Mouse (Mus musculus): ENCODE results near the gene Dnajc22.
A peak's percentile ranks its signal among the peaks of the same experiment; 100 is the strongest.

The Dnajc22 gene

DNA sequence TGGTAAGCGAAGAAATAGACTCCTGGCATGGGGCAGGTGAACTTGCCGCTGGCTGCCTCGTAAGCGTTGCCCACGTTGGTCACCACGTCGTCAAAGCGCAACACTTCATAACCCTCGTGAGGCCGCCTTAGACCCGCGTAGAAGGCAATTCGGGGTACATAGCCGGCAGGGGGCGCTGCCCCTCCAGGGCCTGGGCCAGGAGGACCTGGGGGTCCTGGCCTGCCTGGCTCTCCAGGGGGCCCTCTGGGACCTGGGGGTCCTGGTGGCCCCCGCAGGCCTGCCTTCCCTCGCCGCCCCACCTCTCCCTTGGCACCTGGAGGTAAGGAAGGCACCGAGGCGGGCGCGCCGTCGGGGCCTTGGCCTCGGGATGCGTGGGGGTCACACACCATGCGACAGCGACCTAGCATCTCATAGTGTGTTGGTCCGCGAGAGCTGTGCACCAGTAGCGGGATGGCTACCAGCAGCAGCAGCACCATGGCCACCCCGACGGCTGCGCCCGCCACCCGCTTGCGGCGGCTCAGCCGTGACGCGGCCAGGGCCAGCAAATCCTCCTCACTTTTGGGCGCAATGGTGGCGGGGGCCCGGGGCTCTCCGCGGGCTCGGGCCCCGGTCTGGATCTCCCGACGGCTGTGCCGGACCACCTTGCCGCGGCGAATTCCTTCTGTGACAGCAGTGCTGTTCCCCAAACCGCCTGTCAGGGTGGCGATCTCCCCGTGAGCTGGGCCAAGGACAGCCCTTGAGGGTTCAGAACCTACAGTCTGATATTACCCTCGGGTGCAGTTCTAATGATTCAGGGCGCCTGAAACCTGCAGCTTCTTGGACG lies 5.5 kb upstream of the Dnajc22 start, which contains the start of gene C1ql4:
C1ql4 (minus strand) TSS at position 565 of the 823 bp plus-strand sequence.
- no peak for DNase-seq (ENCODE audit: inconsistent ontology term)

- peak; percentile 85 for DNase-seq (ENCODE audit: inconsistent ontology term)
Measured at GRCm38 (mm10) chr15:99088292-99088691, 4.7 kb upstream of the Dnajc22 start.

- no peak for DNase-seq (ENCODE audit: inconsistent ontology term)
Measured at GRCm38 (mm10) chr15:99089069-99089468, 3.9 kb upstream of the Dnajc22 start.

DNA sequence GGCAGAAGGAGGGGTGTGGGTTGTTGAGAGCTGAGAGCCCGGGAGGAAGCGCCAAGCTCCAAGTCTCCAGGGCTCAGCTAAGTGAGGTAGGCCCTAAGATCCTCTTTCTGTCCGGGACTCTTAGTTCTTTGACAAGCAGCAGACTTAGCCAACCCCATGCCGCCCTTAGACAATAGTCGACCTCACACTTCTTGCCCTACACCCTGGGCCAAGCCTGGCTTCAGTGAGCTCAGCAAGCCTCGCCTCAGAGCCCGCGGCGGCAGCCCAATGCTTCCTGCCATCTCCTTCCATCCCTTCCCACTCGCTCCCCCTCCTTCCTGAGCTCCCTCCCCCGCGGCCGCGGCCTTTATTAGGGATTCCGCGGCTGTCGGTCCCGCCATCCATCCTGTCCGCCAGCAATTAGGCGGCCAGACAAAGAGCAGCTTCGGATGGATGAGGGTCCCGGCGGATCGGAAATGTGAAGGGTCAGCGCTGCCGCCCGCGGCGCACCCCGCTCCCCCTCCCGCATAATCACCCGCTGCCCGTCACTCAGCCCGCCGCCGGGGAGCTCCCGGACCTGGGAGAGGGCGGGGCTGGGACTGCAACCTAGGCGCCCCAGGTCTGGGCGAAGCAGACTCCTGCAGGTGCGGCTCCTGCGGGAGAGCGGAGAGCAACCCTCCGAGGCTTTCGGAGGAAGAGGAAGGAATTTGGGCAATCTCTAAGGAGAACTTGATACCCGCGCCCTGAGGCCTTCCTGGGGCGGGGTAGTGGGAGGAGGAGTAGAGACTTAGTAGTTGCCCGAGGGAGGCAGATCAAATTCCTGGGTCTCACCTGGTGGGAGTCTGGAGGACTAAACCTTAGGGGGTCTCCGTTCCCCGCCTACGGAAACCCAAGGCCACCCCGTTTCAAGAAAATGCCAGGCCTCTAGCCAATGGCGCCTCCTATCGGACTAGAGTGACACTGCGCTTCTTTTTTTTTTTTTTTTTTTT lies 605 bp downstream of the Dnajc22 start:
- peak; percentile 75 for DNase-seq (ENCODE audit: inconsistent ontology term)

DNA sequence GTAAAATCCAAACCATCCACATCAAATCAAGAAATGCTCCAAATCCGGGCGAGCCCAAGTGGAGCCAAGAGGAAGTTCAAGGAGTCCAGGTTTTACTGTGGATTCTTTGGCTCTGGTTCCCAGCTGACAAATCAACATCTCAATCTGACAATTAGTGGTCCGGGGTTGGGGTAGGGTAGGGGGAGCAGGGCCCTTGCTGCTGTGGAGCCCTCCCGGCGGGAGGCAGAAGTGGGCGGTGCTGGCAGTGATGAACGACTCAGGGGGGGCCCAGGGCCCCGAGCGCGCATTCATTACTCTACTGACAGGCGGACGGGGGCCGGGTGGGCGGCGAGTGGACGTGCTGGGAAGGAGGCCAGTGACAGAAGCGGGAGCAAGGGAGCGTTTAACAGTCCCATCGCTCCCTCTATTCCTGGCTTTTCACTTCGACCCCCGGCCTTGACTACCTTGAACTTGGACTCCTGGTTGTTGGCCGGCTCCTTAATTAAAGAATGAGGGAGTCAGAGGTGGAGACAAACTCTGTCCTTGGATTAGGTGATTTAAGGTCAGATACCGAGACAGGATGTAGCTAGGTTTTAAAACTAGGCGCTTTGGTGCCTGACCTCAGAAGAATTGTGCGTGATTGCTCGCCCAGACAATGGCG lies 1.8 kb downstream of the Dnajc22 start:
- no peak for DNase-seq (ENCODE audit: inconsistent ontology term)

- DNase-seq (ENCODE audit: inconsistent ontology term), result no peak
Measured at GRCm38 (mm10) chr15:99095356-99095755, 2.4 kb downstream of the Dnajc22 start.

DNA sequence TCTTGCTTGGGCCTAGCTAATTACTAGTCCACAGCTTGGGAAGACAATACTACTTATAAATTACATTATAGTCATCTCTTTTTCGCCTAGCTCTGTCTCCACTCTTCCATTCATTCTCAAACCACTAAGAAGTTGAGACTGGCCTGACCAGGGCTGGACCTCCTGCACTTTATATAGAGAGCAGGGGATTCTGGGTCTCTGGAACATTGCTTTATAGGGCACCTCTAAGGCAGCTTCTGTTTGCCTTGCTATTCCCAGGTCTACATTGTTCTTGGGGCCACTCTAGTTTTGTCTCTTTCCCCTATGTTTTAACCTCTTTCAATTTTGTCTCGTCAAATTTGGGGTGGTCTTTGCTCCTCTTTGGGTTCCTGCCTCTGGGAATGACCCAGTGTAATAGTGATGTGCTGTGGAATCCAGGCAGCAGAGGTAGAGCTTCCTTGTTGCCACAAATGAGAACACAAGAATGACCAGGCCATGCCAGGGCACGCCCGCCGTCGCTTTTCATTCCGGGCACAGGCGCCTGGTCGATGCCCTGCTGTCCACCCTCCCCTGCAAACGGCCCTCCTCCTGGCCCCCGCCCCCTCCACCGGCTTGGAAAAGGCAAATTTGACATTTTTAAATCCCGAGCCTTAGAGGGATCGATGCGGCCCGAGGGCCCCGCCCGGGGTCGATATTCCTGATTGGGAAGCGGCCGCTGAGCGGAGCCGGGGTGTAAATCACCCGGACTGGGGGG lies 3.3 kb downstream of the Dnajc22 start:
- no peak for DNase-seq (ENCODE audit: inconsistent ontology term)

- DNase-seq (ENCODE audit: inconsistent ontology term), result no peak
Measured at GRCm38 (mm10) chr15:99096831-99097500, 4.0 kb downstream of the Dnajc22 start.

DNA sequence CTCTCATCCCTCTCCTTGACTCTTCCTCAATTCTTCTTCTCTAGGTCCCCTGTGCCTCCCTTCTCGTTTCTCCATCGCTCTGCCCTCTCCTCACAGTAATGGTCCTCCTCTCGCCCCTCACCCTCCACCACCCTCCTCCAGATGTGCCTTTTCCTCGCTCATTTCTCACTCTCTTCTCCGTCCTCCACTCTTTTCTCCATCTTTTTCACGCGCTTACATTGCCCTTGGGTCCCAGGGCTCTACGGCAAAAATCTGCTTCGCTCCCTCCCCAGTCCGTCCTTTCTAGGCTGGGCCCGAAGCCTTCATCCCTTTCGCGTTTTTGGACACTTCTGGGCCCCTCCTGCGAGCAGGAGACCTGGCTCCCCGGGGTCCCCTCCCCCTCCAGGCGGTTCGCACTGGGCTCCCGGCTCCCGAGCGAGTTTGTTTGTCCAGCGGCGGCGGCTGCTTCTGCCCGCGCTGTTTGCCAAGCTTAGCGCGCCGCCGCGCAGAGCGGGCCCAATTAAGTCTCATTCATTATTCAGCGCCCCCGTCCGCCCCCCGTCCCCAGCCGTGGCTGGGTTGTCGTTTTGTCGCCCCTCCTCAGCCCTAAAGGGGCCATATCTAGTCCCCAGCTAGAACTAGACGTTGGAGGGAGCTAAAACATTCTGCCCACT lies 5.0 kb downstream of the Dnajc22 start:
- DNase-seq (ENCODE audit: inconsistent ontology term), result no peak

- no peak for DNase-seq (ENCODE audit: inconsistent ontology term)
Measured at GRCm38 (mm10) chr15:99098493-99098861, 5.5 kb downstream of the Dnajc22 start.

DNA sequence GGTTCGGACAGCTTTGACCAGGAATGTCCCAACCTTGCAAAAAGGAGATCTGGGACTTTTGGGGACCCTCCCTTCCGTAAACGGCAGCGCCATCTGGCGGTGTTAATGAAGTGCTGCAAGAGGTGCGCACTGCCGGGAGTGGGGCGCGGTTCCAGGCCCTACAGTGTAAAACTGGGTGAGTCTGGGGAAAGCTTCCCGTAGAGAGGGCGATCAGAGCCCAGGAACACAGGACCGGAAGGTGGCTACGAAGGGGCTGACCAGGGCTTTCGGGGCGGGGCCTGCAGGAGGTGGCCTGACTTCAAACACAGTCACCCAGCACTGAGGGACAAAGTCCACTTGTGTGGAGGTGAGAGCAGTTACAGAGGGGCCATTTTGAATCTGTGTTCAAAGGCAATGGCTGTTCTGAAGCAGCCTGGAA lies 6.2 kb downstream of the Dnajc22 start:
- DNase-seq (ENCODE audit: inconsistent ontology term), result peak; percentile 53

- DNase-seq (ENCODE audit: inconsistent ontology term), result no peak
Measured at GRCm38 (mm10) chr15:99099984-99100383, 7.0 kb downstream of the Dnajc22 start.

DNA sequence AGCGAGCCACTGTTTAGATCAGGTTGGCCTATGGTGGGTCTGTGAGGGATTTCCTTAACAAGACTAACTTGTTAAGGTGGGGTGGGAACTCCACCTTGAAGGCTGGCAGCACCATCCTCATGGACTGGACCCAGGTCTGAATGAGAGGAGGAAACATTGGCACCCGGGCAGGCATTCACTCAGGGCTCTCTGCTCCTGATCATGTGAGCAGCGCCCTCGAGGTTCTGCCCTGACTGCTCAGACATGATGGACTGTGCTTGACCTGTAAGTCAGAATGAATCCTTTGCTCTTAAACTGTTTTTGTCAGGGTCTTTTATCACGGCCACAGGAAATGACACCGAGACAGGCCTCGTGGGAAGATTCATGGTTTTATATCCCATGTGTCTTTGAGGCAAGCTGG lies 12.3 kb downstream of the Dnajc22 start:
- no peak for DNase-seq (ENCODE audit: inconsistent ontology term)

DNA sequence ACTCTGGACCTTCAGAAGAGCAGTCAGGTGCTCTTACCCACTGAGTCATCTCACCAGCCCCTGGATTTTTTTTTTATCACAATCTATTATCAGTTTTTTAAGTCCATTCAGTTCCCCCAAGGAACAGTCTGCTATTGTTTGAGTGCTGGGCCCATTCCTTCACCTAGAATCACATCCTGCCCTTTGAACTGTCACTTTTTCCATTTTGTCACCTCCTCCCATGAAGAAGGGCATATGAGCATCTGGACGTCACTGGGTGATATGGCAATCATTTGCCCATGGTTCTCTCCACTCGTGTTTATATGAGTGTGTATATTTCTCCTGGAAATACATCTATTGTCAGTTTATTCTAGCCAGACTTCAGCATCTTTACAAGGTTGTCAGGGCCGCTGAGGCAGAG lies 14.9 kb downstream of the Dnajc22 start:
- no peak for DNase-seq (ENCODE audit: inconsistent ontology term)

- no peak for DNase-seq (ENCODE audit: inconsistent ontology term)
Measured at GRCm38 (mm10) chr15:99111139-99111538, 18.2 kb downstream of the Dnajc22 start.

DNA sequence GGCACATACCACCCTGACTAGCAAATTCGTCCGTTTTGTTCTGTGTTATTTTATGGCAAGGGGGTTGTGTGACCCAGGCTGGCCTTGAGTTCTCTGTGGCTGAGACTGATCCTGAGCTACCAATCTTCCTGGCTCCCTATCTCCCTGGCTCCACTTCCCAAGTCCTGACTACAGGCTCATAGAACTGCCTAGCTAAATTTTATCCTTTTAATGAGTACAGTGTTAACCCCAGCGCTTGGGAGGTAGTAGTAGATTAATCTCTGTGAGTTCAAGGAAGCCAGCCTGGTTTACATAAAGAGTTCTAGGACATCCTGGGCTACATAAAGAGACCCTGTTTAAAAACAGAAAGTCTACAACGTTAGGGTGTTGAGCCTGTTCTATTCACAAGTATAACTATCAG lies 18.8 kb downstream of the Dnajc22 start:
- DNase-seq (ENCODE audit: inconsistent ontology term), result no peak

- no peak for DNase-seq (ENCODE audit: inconsistent ontology term)
Measured at GRCm38 (mm10) chr15:99112843-99113395, 19.9 kb downstream of the Dnajc22 start.

GRCm38 (mm10) chr15:99113396-99113975 lies 20.5 kb downstream of the Dnajc22 start:
- no peak for DNase-seq (ENCODE audit: inconsistent ontology term)

DNA sequence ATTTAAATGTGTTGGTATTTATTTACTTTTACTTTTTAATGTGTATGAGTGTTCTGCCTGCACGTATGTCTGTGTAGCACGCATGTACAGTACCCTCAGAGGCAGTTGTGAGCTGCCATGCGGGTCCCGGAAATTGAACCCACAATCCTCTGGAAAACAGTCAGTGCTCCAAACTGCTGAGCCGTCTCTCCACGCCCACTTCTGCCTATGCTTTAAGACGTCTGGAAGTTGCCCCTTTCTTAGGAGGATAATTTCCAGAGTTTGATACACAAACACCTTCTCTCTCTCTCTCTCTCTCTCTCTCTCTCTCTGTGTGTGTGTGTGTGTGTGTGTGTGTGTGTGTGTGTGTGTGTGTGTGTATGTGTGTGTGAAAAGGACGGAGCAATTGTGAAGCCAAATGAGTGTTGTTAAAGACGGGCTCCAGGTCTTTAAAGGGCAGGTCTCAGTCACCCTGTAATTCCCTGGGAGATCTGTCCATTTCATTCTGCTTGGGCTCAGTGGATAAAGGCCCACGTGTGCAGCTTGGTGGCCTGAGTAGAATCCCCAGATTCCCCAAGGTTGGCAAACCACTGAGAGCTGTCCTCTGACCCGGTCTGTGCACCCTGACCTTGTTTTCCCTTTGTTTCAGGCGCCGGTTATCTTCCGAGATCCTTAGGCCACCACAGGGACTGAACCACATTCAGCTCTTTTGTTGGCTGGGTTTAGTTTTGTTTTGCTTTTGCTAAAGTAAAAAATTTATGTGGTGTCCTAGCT lies 21.5 kb downstream of the Dnajc22 start:
- no peak for DNase-seq (ENCODE audit: inconsistent ontology term)

Measured in Muller cell, postnatal 12 days (primary cell).